Mouse (Mus musculus): ENCODE data around the gene Lcmt1.
A peak's percentile ranks its signal among the peaks of the same experiment; 100 is the strongest.

Gene Lcmt1

DNA sequence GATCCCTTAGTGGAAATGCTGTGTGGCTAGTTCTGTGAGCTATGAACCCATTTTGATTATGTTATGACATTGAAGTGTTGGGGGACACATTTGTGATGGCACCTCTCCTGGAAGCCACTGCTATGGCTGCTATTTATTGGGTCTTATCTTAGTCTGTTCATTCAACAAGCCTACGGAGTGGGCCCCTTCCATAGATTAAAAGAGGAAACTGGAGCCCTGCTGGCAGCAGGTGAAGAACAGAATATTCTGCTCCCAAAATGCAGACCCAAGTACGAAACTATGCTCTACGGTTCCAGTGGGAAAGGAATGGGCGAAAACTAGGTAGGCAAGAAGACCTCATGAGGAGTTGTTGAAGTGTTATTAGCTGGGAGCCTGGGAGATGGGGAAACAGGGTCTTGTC lies 88.7 kb downstream of the Lcmt1 start:
- DNase-seq (ENCODE audit: low spot score in 2 of 2): no peak

DNA sequence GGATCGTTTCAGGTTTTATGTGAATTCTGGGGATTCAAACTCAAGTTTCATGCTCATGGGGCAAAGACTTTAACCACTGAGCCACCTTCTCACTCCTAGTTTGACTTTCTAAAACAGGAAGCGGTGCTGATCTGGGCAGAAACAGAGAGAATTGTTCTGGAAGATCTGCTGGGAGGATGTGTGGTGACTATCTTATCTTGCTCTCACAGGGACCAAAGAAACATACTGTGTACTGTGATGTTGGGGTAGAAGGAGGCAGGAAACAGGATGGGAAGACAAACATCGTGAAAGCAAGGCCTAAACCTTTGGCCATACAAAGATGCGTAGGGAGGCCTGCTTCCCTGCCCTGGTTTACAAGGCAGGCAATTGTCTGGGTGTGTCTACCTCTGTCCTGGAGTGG lies 89.7 kb downstream of the Lcmt1 start:
- DNase-seq (ENCODE audit: low spot score in 2 of 2): no peak

DNA sequence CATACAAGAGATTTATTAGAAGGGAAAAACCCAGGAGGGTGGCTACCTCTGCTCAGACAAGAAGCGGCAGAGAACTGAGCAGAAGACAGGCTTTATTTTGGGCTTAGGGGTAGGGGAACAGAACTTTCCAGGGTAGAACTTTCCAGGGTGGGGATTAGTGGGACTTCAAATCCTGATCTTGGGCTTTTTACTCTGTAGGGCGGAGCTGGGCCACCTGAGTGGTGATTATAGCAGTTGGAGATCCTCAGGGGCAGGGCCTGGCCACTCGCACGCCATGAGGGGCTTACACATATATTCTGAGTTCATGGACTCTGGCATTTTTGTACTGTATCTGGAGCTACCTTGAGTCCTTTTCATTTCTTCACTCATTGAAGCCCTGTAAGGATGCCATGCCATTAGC lies 91.7 kb downstream of the Lcmt1 start:
- DNase-seq (ENCODE audit: low spot score in 2 of 2): no peak

DNA sequence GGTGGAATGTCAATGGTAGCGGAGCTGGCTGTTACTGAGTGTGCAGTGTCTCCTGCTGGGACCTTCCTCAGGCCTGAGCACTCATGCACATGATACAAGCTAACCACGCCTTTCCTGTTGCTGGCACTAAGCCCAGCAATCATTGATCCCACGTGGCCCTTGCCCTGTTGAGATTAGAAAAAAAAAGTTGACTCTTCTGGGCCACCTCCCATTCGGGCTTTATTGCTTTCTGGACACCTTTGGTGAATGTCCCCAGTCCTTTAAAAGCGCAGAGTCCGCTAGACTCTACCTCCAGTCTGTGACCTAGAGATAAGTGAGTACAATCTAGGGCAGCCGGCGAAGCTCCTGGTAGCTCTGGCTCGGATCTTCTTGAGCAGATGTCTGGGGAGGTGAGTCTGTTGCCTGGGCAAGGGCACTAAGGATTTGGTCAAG lies 92.5 kb downstream of the Lcmt1 start, which contains the start of gene Aqp8:
Gene Aqp8, plus strand, starts transcription at position 222 of the 432 bp plus-strand sequence.
- DNase-seq (ENCODE audit: low spot score in 2 of 2): no peak

DNA sequence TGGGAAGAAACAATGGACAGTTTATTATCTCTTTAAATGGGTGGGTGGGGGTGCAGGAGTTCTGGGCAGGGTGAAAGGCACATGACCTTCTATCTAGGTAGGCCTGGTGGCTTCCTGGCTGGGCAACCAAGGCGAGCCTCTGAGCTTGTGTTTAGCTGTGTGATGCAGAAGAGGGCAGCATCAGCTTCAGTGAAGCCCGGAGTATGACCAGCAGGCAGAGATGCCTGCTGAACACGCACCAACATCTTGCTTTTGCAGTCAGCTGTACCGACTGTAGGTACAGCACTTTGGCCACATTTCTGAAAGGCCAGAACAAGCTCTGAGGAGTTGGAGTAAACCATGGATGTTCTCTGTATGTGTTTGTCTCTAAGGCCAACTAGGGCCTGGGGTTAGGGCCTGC lies 94.0 kb downstream of the Lcmt1 start:
- DNase-seq (ENCODE audit: low spot score in 2 of 2): no peak

DNA sequence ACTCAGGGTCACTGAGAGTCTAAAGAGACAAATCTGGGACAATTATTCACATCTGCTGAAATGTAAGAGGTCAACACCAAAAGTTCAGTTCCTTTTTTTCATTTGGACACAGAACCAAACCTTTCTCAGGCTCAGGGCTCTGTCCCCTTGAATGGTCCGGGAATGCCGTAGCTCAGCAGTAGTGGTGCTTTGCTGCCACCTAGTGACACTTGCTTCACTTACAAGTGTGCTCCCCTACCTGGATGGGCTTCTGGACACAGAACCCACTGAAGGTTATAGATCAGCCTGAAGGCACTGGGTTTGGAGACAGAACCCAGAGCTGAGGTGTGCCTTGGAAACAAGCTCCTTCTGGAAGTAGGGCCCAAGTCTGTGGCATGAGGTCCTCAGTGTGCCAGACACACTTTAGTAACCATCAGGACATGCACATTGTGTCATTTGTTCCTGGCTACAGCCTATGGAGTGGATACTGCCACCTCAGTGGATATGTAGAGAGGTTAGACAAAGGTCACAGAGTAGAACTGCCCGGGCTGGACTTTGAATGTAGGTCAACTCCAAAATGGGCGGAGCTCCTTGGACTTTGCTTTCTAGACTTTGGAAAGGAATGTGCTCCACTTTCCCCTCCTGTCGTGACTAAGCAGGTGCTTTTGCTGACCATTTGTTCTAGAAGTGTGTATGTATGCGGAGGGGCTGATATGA lies 96.3 kb downstream of the Lcmt1 start:
- peak; percentile 68 to 75 for DNase-seq (ENCODE audit: low spot score in 2 of 2)

DNA sequence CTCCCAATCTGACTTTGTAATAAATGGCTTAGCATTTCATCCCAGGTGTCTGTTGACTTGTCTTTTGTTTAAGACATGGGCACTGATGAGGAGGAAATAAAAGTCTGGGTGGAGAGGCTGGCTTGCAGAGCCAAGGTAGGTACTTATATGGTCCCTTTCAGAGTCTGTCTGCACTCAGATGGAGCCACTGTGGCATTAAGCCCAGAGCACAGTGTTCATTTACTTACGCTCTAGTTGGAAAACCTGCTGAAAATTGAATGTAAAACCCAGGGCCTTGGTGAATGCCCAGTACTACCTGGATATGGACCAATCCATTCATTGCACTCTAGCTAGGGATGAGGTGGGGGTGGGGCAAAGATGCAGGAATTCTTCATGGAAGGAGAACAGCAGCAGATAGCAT lies 98.4 kb downstream of the Lcmt1 start:
- DNase-seq (ENCODE audit: low spot score in 2 of 2): no peak
